Mouse (Mus musculus): ENCODE measurements around the gene Psmd12.

The Psmd12 gene

GRCm38 (mm10) chr11:107479053-107479861, at the start of gene Psmd12:
Gene Psmd12 (plus strand): TSS chr11:107479484.
- DNase-seq (ENCODE audit: low spot score): peak; percentile 95

- DNase-seq (ENCODE audit: low spot score): no peak
Measured at GRCm38 (mm10) chr11:107431197-107431965, 47.9 kb upstream of the Psmd12 start.

GRCm38 (mm10) chr11:107435776-107436449, 43.4 kb upstream of the Psmd12 start:
- DNase-seq (ENCODE audit: low spot score): no peak

GRCm38 (mm10) chr11:107437723-107438122, 41.6 kb upstream of the Psmd12 start:
- no peak for DNase-seq (ENCODE audit: low spot score)

GRCm38 (mm10) chr11:107438140-107438539, 41.1 kb upstream of the Psmd12 start:
- DNase-seq (ENCODE audit: low spot score): no peak

- DNase-seq (ENCODE audit: low spot score): no peak
Measured at GRCm38 (mm10) chr11:107441050-107441449, 38.2 kb upstream of the Psmd12 start.

GRCm38 (mm10) chr11:107443121-107444095, 35.9 kb upstream of the Psmd12 start:
- no peak for DNase-seq (ENCODE audit: low spot score)

- DNase-seq (ENCODE audit: low spot score): no peak
Measured at GRCm38 (mm10) chr11:107445683-107446082, 33.6 kb upstream of the Psmd12 start.

GRCm38 (mm10) chr11:107446650-107447049, 32.6 kb upstream of the Psmd12 start:
- no peak for DNase-seq (ENCODE audit: low spot score)

GRCm38 (mm10) chr11:107447349-107447748, 31.9 kb upstream of the Psmd12 start:
- no peak for DNase-seq (ENCODE audit: low spot score)

GRCm38 (mm10) chr11:107447915-107448314, 31.4 kb upstream of the Psmd12 start:
- DNase-seq (ENCODE audit: low spot score): no peak

- no peak for DNase-seq (ENCODE audit: low spot score)
Measured at GRCm38 (mm10) chr11:107449169-107449910, 29.9 kb upstream of the Psmd12 start.

GRCm38 (mm10) chr11:107450097-107450496, 29.2 kb upstream of the Psmd12 start:
- no peak for DNase-seq (ENCODE audit: low spot score)

- no peak for DNase-seq (ENCODE audit: low spot score)
Measured at GRCm38 (mm10) chr11:107451106-107451505, 28.2 kb upstream of the Psmd12 start.

- no peak for DNase-seq (ENCODE audit: low spot score)
Measured at GRCm38 (mm10) chr11:107452053-107452452, 27.2 kb upstream of the Psmd12 start.

- DNase-seq (ENCODE audit: low spot score): no peak
Measured at GRCm38 (mm10) chr11:107454546-107455462, 24.5 kb upstream of the Psmd12 start.

GRCm38 (mm10) chr11:107457282-107457681, 22.0 kb upstream of the Psmd12 start:
- no peak for DNase-seq (ENCODE audit: low spot score)

- DNase-seq (ENCODE audit: low spot score): no peak
Measured at GRCm38 (mm10) chr11:107458286-107458685, 21.0 kb upstream of the Psmd12 start.

- DNase-seq (ENCODE audit: low spot score): no peak
Measured at GRCm38 (mm10) chr11:107458986-107459385, 20.3 kb upstream of the Psmd12 start.

- no peak for DNase-seq (ENCODE audit: low spot score)
Measured at GRCm38 (mm10) chr11:107459828-107460227, 19.5 kb upstream of the Psmd12 start.
